Mouse (Mus musculus): Measurements from ENCODE around the gene Hydin.

DNA sequence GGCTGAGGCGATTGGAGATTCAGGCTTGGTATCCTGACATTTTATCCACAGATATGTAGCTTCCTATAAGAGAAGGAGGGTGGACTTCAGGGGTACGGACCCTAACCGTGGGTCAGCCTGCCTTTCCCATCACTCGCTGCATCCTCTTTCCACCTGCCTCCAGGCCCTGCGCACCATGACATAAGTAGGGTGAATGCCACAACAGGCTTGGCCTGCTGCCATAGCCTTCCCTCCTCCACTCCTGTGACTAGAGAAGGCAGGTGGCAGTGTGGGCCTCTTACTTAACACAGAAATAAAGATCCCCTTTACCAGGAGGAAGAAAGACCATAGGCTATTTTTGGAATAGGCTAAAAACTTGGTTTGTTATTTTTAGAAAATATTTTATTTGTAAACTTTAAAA lies 375.6 kb downstream of the Hydin start:
- TF ChIP-seq POLR2A (IDR thresholded peaks at IDR 0.05; ENCODE audit: insufficient read depth, low read depth, low read length) (no peak), CTCF (IDR thresholded peaks at IDR 0.05; ENCODE audit: insufficient read depth, low read depth, low read length) (no peak)

Measured in olfactory bulb, adult 2 months (tissue).